ENCODE assay signal across 10 mouse cellular contexts in the genomic region with DNA sequence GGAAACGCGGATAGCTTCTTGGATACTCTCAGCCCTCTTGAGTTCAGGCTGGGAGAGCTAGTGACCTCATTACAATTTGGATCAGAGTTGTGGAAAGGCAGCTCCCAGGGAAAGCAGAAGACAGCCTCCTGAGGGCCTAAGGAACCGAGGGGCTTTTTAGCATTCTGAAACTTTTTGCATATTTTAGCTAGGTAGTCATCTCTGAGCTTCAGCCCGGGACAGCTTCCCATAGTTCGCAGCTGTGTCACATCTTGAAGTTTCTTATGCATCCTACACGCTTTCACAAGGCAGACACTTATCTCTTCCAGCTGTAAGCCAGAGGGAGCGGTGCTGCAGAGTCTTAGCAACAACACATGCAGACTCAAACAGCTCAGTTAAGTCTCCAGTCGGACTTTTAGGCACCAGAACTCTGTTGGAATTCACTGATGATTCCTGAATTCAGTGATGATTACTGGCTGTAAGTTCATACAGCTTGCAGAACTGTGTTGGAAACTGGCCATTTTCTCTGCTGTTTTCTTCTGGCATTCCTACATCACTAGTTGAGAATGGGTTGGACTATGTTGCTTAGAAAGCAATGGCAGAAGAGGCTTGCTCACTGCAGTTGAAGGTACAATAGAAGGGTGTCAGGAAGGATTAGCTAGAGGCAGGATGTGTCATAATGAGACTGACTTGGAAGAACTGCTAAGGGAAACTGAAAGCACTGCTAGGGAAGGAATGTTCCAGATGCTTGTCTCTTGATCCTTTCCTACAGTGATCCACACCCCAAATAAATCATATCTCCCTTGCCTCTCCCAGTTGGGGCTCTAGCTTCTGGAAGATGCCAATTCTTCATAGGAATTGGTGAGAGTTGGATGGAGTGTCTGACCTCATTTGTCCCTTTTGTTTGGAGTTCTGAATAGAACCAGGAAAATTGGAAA.
DNase-seq lines count a peak whose midpoint lies in the region; ATAC-seq and TF ChIP-seq lines count a peak whose summit lies in the region.
"Had no signal": no experiment of that assay in that cellular context is flagged by ENCODE, and none has a peak within 500 bp of the region (broad histone marks: within the 10 kb centered on the region; RNA-seq: fewer than 3 reads in every experiment).

No protein-coding gene starts in this region.

- no peaks in the 10 kb centered on the region for H3K27me3 ChIP-seq in heart, embryonic 11.5 days (ENCODE audit: control insufficient read depth, insufficient read depth, low read length)
- H3K27me3 ChIP-seq in lung, embryonic 15.5 days, result no peaks in the 10 kb centered on the region

- no peaks in the 10 kb centered on the region for H3K4me1 ChIP-seq in heart, embryonic 11.5 days (ENCODE audit: control insufficient read depth, insufficient read depth, low read length)
- peaks cover 4 to 24% of the 10 kb centered on the region in 2 experiments for H3K4me1 ChIP-seq in ES-E14 (ENCODE audit: control insufficient read depth in 2 of 2, insufficient read depth in 2 of 2, low read length in 2 of 2, poor library complexity in 1 of 2)
- no peaks in the 10 kb centered on the region for H3K4me1 ChIP-seq in lung, embryonic 15.5 days
- H3K4me1 ChIP-seq: hindbrain, embryonic 10.5 days had no signal

- peak; percentile 95 for DNase-seq in heart, adult 11 months
- DNase-seq in ES-E14 (ENCODE audit: low read depth, low spot score), result no peak
- peak; percentile 56 for DNase-seq in heart, adult 9 months (ENCODE audit: low spot score in 2 of 2)
- no peak for DNase-seq in thymus, postnatal 36 days
- no peak for DNase-seq in ovary, postnatal 14 days (ENCODE audit: low spot score)
- DNase-seq in cerebellum, adult 11-12 months, result no peak

- H3K4me3 ChIP-seq in heart, embryonic 11.5 days (ENCODE audit: low read depth, low read length), result no peak overlapping the region
- H3K4me3 ChIP-seq in ES-E14 (ENCODE audit: insufficient read depth in 1 of 2, low read depth in 1 of 2, low read length in 2 of 2, poor library complexity in 1 of 2, severe bottlenecking in 1 of 2), result no peak overlapping the region
- no peak overlapping the region for H3K4me3 ChIP-seq in lung, embryonic 15.5 days
- H3K4me3 ChIP-seq: hindbrain, embryonic 10.5 days had no signal

- H3K9ac ChIP-seq in heart, embryonic 11.5 days (ENCODE audit: low read depth, low read length), result no peak overlapping the region
- H3K9ac ChIP-seq in ES-E14 (ENCODE audit: insufficient read depth, low read depth, low read length, poor library complexity, severe bottlenecking), result no peak overlapping the region
- no peak overlapping the region for H3K9ac ChIP-seq in lung, embryonic 15.5 days

- no peak overlapping the region for H3K4me2 ChIP-seq in heart, embryonic 11.5 days
- H3K4me2 ChIP-seq in lung, embryonic 15.5 days, result no peak overlapping the region

- H3K27ac ChIP-seq in heart, embryonic 11.5 days (ENCODE audit: low read depth, low read length), result no peak overlapping the region
- peak overlapping the region; percentile 18; the same call in 1 of the 2 replicates for H3K27ac ChIP-seq in ES-E14 (ENCODE audit: insufficient read depth, low read depth, low read length, poor library complexity, severe bottlenecking)
- H3K27ac ChIP-seq in lung, embryonic 15.5 days, result no peak overlapping the region
- H3K27ac ChIP-seq: hindbrain, embryonic 10.5 days; macrophage had no signal

- in situ Hi-C loops in ES-E14 (cut with MboI; ENCODE audit: low sequenced_read_pairs in 2 of 2, unreplicated experiment in 2 of 2), result no loop called here

- 44% methylated on average over 8 of the region's 8 CpGs for WGBS in heart, embryonic 11.5 days (ENCODE audit: insufficient replicate concordance)
- WGBS in lung, embryonic 15.5 days, result 33% methylated on average over 8 of the region's 8 CpGs

- no peak for ATAC-seq in heart, embryonic 11.5 days (replicated peaks; ENCODE audit: insufficient number of reproducible peaks, low FRiP score, low TSS enrichment)
- peak; percentile 72; the same call in 1 of the 2 replicates for ATAC-seq in lung, embryonic 15.5 days (ENCODE audit: borderline replicate concordance, extremely low read depth, low FRiP score, low TSS enrichment)

- H3K9me3 ChIP-seq in heart, embryonic 11.5 days (replicated peaks; ENCODE audit: control insufficient read depth, low read length), result no peaks in the 10 kb centered on the region
- no peaks in the 10 kb centered on the region for H3K9me3 ChIP-seq in ES-E14 (ENCODE audit: control insufficient read depth, insufficient read depth, low read depth, low read length)
- H3K9me3 ChIP-seq in lung, embryonic 15.5 days, result no peaks in the 10 kb centered on the region
- H3K9me3 ChIP-seq: hindbrain, embryonic 10.5 days had no signal

- H3K36me3 ChIP-seq in heart, embryonic 11.5 days (ENCODE audit: control insufficient read depth, insufficient read depth, low read length), result no peaks in the 10 kb centered on the region
- no peaks in the 10 kb centered on the region for H3K36me3 ChIP-seq in ES-E14 (ENCODE audit: control insufficient read depth, insufficient read depth, low read length, poor library complexity, severe bottlenecking)
- no peaks in the 10 kb centered on the region for H3K36me3 ChIP-seq in lung, embryonic 15.5 days
- H3K36me3 ChIP-seq: hindbrain, embryonic 10.5 days had no signal

TF ChIP-seq in ES-E14, 5 proteins besides CTCF, POLR2A, EP300 and RAD21:
- TF ChIP-seq CHD2 (IDR thresholded peaks at IDR 0.05; ENCODE audit: low read depth, low read length), result no peak
TF ChIP-seq in ES-E14: peak in this region for 0.

Comparison
In these comparisons a context has a peak if more than half of its experiments do, and no peak if none do; other contexts are left out.
1. DNase-seq: peak in heart, adult 11 months (single experiment) and heart, adult 9 months (2 of 2); none in ES-E14 (single experiment), thymus, postnatal 36 days (0 of 2), ovary, postnatal 14 days (single experiment) and cerebellum, adult 11-12 months (single experiment).